Mouse (Mus musculus): ENCODE measurements at regions not wholly inside any gene's neighbourhood (a gene's known extent, or its start where the extent isn't known, plus 50 kb on each side); places are given as distances from the start of the nearest gene placed in this dataset.

- no peak for DNase-seq (ENCODE audit: low read depth)
Measured at GRCm38 (mm10) chr3:136611682-136612081, 58.2 kb upstream of the Ppp3ca start.

GRCm38 (mm10) chr3:136610556-136610924 lies 59.4 kb upstream of the Ppp3ca start:
- no peak for DNase-seq (ENCODE audit: low read depth)

- no peak for DNase-seq (ENCODE audit: low read depth)
Measured at GRCm38 (mm10) chr3:136609855-136610555, 59.9 kb upstream of the Ppp3ca start.

- peak; percentile 55 for DNase-seq (ENCODE audit: low read depth)
Measured at GRCm38 (mm10) chr3:136601706-136602105, 68.2 kb upstream of the Ppp3ca start.

- DNase-seq (ENCODE audit: low read depth), result no peak
Measured at GRCm38 (mm10) chr3:136583937-136584336, 86.0 kb upstream of the Ppp3ca start.

- DNase-seq (ENCODE audit: low read depth), result no peak
Measured at GRCm38 (mm10) chr3:136578016-136578415, 91.9 kb upstream of the Ppp3ca start.

- DNase-seq (ENCODE audit: low read depth), result no peak
Measured at GRCm38 (mm10) chr3:136570517-136570916, 99.4 kb upstream of the Ppp3ca start.

- no peak for DNase-seq (ENCODE audit: low read depth)
Measured at GRCm38 (mm10) chr3:136556488-136556887, 113.4 kb upstream of the Ppp3ca start.

- DNase-seq (ENCODE audit: low read depth), result peak; percentile 66
Measured at GRCm38 (mm10) chr3:136549471-136549870, 120.5 kb upstream of the Ppp3ca start.

GRCm38 (mm10) chr3:136531604-136532003 lies 138.3 kb upstream of the Ppp3ca start:
- DNase-seq (ENCODE audit: low read depth), result no peak

GRCm38 (mm10) chr3:136508575-136508974 lies 161.3 kb upstream of the Ppp3ca start:
- DNase-seq (ENCODE audit: low read depth), result no peak

- no peak for DNase-seq (ENCODE audit: low read depth)
Measured at GRCm38 (mm10) chr3:136507070-136507469, 162.9 kb upstream of the Ppp3ca start.

- DNase-seq (ENCODE audit: low read depth), result peak; percentile 99
Measured at GRCm38 (mm10) chr3:136494831-136495230, 169.0 kb upstream of the Bank1 start.

GRCm38 (mm10) chr3:136491683-136492082 lies 165.8 kb upstream of the Bank1 start:
- no peak for DNase-seq (ENCODE audit: low read depth)

- DNase-seq (ENCODE audit: low read depth), result no peak
Measured at GRCm38 (mm10) chr3:136471693-136472092, 145.8 kb upstream of the Bank1 start.

GRCm38 (mm10) chr3:136462747-136463146 lies 136.9 kb upstream of the Bank1 start:
- no peak for DNase-seq (ENCODE audit: low read depth)

- DNase-seq (ENCODE audit: low read depth), result no peak
Measured at GRCm38 (mm10) chr3:136456471-136457117, 130.7 kb upstream of the Bank1 start.

- no peak for DNase-seq (ENCODE audit: low read depth)
Measured at GRCm38 (mm10) chr3:136455651-136456470, 130.0 kb upstream of the Bank1 start.

- DNase-seq (ENCODE audit: low read depth), result no peak
Measured at GRCm38 (mm10) chr3:136454967-136455366, 129.1 kb upstream of the Bank1 start.

- DNase-seq (ENCODE audit: low read depth), result no peak
Measured at GRCm38 (mm10) chr3:136450986-136451774, 125.3 kb upstream of the Bank1 start.

GRCm38 (mm10) chr3:136450361-136450895 lies 124.6 kb upstream of the Bank1 start:
- no peak for DNase-seq (ENCODE audit: low read depth)

- DNase-seq (ENCODE audit: low read depth), result no peak
Measured at GRCm38 (mm10) chr3:136449364-136449763, 123.5 kb upstream of the Bank1 start.

Measured in gonadal fat pad, adult 2 months (tissue).